Mouse (Mus musculus): Measurements from ENCODE around the gene Ip6k3.

Gene Ip6k3

GRCm38 (mm10) chr17:27167545-27167944 is at the start of gene Ip6k3:
Ip6k3 (minus strand) TSS chr17:27167795.
- DNase-seq (ENCODE audit: low spot score) = no peak

- DNase-seq (ENCODE audit: low spot score) = no peak
These were observed 45.4 kb upstream of the Ip6k3 start for GRCm38 (mm10) chr17:27212768-27213525.

- DNase-seq (ENCODE audit: low spot score) = no peak
These were observed 44.4 kb upstream of the Ip6k3 start for GRCm38 (mm10) chr17:27212006-27212405.

GRCm38 (mm10) chr17:27207113-27207707 is 39.6 kb upstream of the Ip6k3 start:
- DNase-seq (ENCODE audit: low spot score) = no peak

- DNase-seq (ENCODE audit: low spot score) = peak; percentile 94
These were observed 36.7 kb upstream of the Ip6k3 start, which contains the start of gene Lemd2 for GRCm38 (mm10) chr17:27204075-27204909. Lemd2 (minus strand) TSS chr17:27204469.

- DNase-seq (ENCODE audit: low spot score) = peak; percentile 49
These were observed 35.9 kb upstream of the Ip6k3 start for GRCm38 (mm10) chr17:27203358-27204074.

GRCm38 (mm10) chr17:27202919-27203357 is 35.3 kb upstream of the Ip6k3 start:
- DNase-seq (ENCODE audit: low spot score) = peak; percentile 25

- DNase-seq (ENCODE audit: low spot score) = no peak
These were observed 34.4 kb upstream of the Ip6k3 start for GRCm38 (mm10) chr17:27201981-27202380.

GRCm38 (mm10) chr17:27200801-27201200 is 33.2 kb upstream of the Ip6k3 start:
- no peak for DNase-seq (ENCODE audit: low spot score)

GRCm38 (mm10) chr17:27199864-27200263 is 32.3 kb upstream of the Ip6k3 start:
- no peak for DNase-seq (ENCODE audit: low spot score)

GRCm38 (mm10) chr17:27199205-27199604 is 31.6 kb upstream of the Ip6k3 start:
- no peak for DNase-seq (ENCODE audit: low spot score)

GRCm38 (mm10) chr17:27196206-27196605 is 28.6 kb upstream of the Ip6k3 start:
- no peak for DNase-seq (ENCODE audit: low spot score)

GRCm38 (mm10) chr17:27194258-27195185 is 26.9 kb upstream of the Ip6k3 start:
- no peak for DNase-seq (ENCODE audit: low spot score)

- DNase-seq (ENCODE audit: low spot score) = no peak
These were observed 24.2 kb upstream of the Ip6k3 start for GRCm38 (mm10) chr17:27191804-27192203.

GRCm38 (mm10) chr17:27191189-27191588 is 23.6 kb upstream of the Ip6k3 start:
- DNase-seq (ENCODE audit: low spot score) = no peak

GRCm38 (mm10) chr17:27189640-27190216 is 22.1 kb upstream of the Ip6k3 start:
- DNase-seq (ENCODE audit: low spot score) = peak; percentile 64

GRCm38 (mm10) chr17:27188883-27189282 is 21.3 kb upstream of the Ip6k3 start:
- DNase-seq (ENCODE audit: low spot score) = no peak

- no peak for DNase-seq (ENCODE audit: low spot score)
These were observed 19.5 kb upstream of the Ip6k3 start for GRCm38 (mm10) chr17:27187059-27187458.

GRCm38 (mm10) chr17:27186068-27186467 is 18.5 kb upstream of the Ip6k3 start:
- DNase-seq (ENCODE audit: low spot score) = no peak

GRCm38 (mm10) chr17:27183667-27184292 is 16.2 kb upstream of the Ip6k3 start:
- no peak for DNase-seq (ENCODE audit: low spot score)
